Mouse (Mus musculus) bone marrow, adult 2 months (tissue): ENCODE data around the gene Itsn1. TPM values are rescaled to one million over a fixed set of nuclear protein-coding genes. Genes with fewer than 3 reads are reported as not detected.

ENCODE experiments used
- H3K27ac ChIP-seq: fragments of 200-500 bp; 2 replicates; pipeline ENCODE4 v1.5.1; 2012; ENCODE audit warnings: low read depth, mild to moderate bottlenecking, control low read depth, inconsistent platforms, low read length; ENCODE audit not compliant: control insufficient read depth, poor library complexity, insufficient read depth
- H3K4me1 ChIP-seq: fragments of 200-500 bp; 2 replicates; pipeline ENCODE4 v1.6.1; 2011; ENCODE audit warnings: low read length; ENCODE audit not compliant: control insufficient read depth, insufficient read depth
- H3K4me3 ChIP-seq: fragments of 200-500 bp; replicated peaks from 2 replicates; pipeline ENCODE3; 2011; ENCODE audit warnings: mild to moderate bottlenecking, low read depth, low read length, control low read depth; ENCODE audit not compliant: control insufficient read depth
- CTCF ChIP-seq: fragments of 200-500 bp; IDR thresholded peaks from 2 replicates; pipeline ENCODE4 v1.5.1; 2011; ENCODE audit warnings: low read length, control low read depth; ENCODE audit not compliant: control insufficient read depth, insufficient read depth
- POLR2A ChIP-seq: fragments of 200-500 bp; IDR thresholded peaks from 2 replicates; pipeline ENCODE4 v1.6.1; 2011; ENCODE audit warnings: low read depth, mild to moderate bottlenecking, control low read depth, low read length, borderline replicate concordance; ENCODE audit not compliant: control insufficient read depth
- WGBS: fragments of 180-500 bp; shearing (Covaris S2); methylation state at CpG from one replicate; pipeline ENCODE4 v1.1.7; 2018; 5-methylcytosine and 5-hydroxymethylcytosine counted together
- polyA plus RNA-seq: library from polyadenylated mRNA; stranded (reverse); fragments of >200 nt; gene quantifications from 2 replicates; pipeline ENCODE4 v1.2.4, GENCODE M21; 2011; ENCODE audit warnings: low replicate concordance; ENCODE audit not compliant: missing spikeins, insufficient read depth, insufficient read length

The Itsn1 gene
- polyA plus RNA-seq, 1 experiment: 158 TPM

- Histone ChIP-seq H3K27ac (no peak overlapping the region), H3K4me1 (peaks cover 7% of the 10 kb centered on the region), H3K4me3 (no peak overlapping the region)
- TF ChIP-seq CTCF: no peak
- no peak for TF ChIP-seq POLR2A
- 55% methylated on average over 7 of the region's 7 CpGs for WGBS
Observed at GRCm38 (mm10) chr16:91862836-91863235, 133.8 kb downstream of the Itsn1 start.

DNA sequence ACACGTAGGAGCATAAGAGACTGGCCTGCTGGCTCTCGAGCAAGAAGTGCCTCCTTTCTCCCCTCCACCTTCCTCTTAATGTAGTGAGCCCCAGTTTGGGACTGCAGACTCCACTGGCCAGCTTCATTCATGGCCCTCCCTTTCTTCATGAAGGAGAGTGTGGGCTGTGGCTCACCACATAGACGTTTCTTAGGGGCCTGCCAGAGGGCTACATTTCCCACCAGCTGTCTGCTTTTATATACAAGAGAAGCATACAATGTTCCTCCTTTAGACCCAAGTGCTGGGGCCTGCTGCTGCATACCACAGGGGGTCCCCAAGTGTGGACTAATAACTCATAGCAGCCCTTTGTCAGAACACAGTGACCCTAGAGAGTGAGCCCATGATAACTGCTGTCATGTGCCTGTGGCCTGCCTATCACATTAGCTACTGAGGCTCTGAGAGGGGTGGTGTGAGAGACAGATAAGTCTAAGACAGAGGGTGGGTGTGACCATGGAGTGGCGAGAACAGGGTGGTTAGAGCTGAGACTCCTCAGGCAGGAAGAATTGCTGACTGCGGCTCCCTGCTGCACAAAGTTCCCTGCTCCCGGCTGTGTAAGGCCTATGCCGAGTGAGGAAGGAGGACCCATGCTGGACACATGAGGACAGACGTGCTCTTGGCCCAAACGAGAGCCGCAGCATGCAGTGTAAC, 135.7 kb downstream of the Itsn1 start:
- WGBS: 27% methylated on average over 10 of the region's 10 CpGs
- H3K27ac ChIP-seq: peak overlapping the region; percentile 73
- H3K4me3 ChIP-seq: no peak overlapping the region
- peaks cover 7% of the 10 kb centered on the region for H3K4me1 ChIP-seq
- TF ChIP-seq POLR2A (peak; percentile 47; the same call in 1 of the 2 replicates), CTCF (no peak)

- Histone ChIP-seq H3K27ac (no peak overlapping the region), H3K4me3 (no peak overlapping the region), H3K4me1 (peaks cover 11% of the 10 kb centered on the region)
- WGBS: 67% methylated on average over 7 of the region's 7 CpGs
- TF ChIP-seq CTCF: no peak
- no peak for TF ChIP-seq POLR2A
Observed at GRCm38 (mm10) chr16:91865570-91866257, 136.6 kb downstream of the Itsn1 start.

DNA sequence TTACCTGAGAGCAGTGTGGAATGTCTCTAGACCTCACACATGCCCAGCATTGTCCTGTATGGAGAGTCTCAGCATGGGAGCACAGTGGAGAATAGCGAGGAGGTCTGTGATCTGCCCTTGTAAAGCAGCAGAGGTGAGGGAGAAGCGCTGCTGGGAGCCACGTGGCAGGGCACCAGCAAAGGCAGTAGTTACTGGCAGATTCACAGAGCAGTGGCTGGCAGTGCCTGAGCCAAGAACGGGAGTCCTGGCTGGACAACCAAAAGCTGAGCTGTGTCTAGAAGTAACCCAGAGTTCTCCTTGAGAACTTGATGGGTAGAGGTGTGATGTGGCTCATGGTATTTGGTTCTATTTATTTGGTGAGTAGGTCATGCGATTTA, 137.2 kb downstream of the Itsn1 start:
- Histone ChIP-seq H3K4me1 (peaks cover 11% of the 10 kb centered on the region), H3K4me3 (no peak overlapping the region), H3K27ac (no peak overlapping the region)
- WGBS: 85% methylated on average over 5 of the region's 5 CpGs
- no peak for TF ChIP-seq CTCF
- no peak for TF ChIP-seq POLR2A

GRCm38 (mm10) chr16:91867672-91868071, 138.6 kb downstream of the Itsn1 start:
- Histone ChIP-seq H3K4me1 (peaks cover 11% of the 10 kb centered on the region), H3K27ac (no peak overlapping the region), H3K4me3 (no peak overlapping the region)
- TF ChIP-seq CTCF (no peak), POLR2A (no peak)
- 96% methylated on average over 8 of the region's 8 CpGs for WGBS

GRCm38 (mm10) chr16:91868943-91869911, 140.1 kb downstream of the Itsn1 start:
- H3K4me3 ChIP-seq: peak overlapping the region; percentile 3
- H3K4me1 ChIP-seq: peaks cover 10% of the 10 kb centered on the region
- H3K27ac ChIP-seq: peak overlapping the region; percentile 44
- whole genome bisulfite sequencing: 6% methylated on average over 28 of the region's 28 CpGs
- TF ChIP-seq POLR2A (no peak), CTCF (no peak)

GRCm38 (mm10) chr16:91870158-91870582, 141.1 kb downstream of the Itsn1 start:
- Histone ChIP-seq H3K4me1 (peaks cover 8% of the 10 kb centered on the region), H3K27ac (no peak overlapping the region; the same call in 1 of the 2 replicates), H3K4me3 (no peak overlapping the region)
- TF ChIP-seq CTCF: no peak
- TF ChIP-seq POLR2A: no peak
- 7% methylated on average over 6 of the region's 6 CpGs for WGBS
